Comparison of ENCODE assay signal across 8 mouse cellular contexts in genomic region chr17:84100523-84100922, GRCm38 (mm10).
DNase-seq lines count a peak whose midpoint lies in the region; ATAC-seq and TF ChIP-seq lines count a peak whose summit lies in the region.

No protein-coding gene starts in this region.

- no peaks in the 10 kb centered on the region for H3K27me3 ChIP-seq in heart, embryonic 16.5 days (ENCODE audit: control insufficient read depth, insufficient read depth, low read length)
- no peaks in the 10 kb centered on the region for H3K27me3 ChIP-seq in lung, embryonic 16.5 days (ENCODE audit: control insufficient read depth, insufficient read depth, low read depth, low read length)

- H3K9ac ChIP-seq in heart, embryonic 16.5 days (ENCODE audit: low read length) = peak overlapping the region; percentile 28
- H3K9ac ChIP-seq in lung, embryonic 16.5 days (ENCODE audit: low read length) = peak overlapping the region; percentile 43

- no peak; the same call in 1 of the 2 replicates for ATAC-seq in heart, embryonic 16.5 days (replicated peaks; ENCODE audit: extremely low read depth, insufficient read depth, low FRiP score)
- peak; percentile 29 for ATAC-seq in lung, embryonic 16.5 days (ENCODE audit: low read depth)

- H3K9me3 ChIP-seq in heart, embryonic 16.5 days (replicated peaks; ENCODE audit: control insufficient read depth, low read length) = no peaks in the 10 kb centered on the region
- no peaks in the 10 kb centered on the region for H3K9me3 ChIP-seq in lung, embryonic 16.5 days (ENCODE audit: control insufficient read depth, low read length)

- no peak overlapping the region for H3K4me2 ChIP-seq in heart, embryonic 16.5 days (ENCODE audit: low read depth, low read length)
- H3K4me2 ChIP-seq in lung, embryonic 16.5 days (ENCODE audit: low read depth, low read length) = no peak overlapping the region

- peaks cover 48% of the 10 kb centered on the region for H3K4me1 ChIP-seq in brown adipose tissue, adult 24 weeks (ENCODE audit: control insufficient read depth, insufficient read depth, insufficient read length, low read length)
- peaks cover 32% of the 10 kb centered on the region for H3K4me1 ChIP-seq in heart, embryonic 16.5 days (ENCODE audit: control insufficient read depth, insufficient read depth, low read length)
- H3K4me1 ChIP-seq in lung, embryonic 16.5 days (replicated peaks; ENCODE audit: control insufficient read depth, insufficient read depth, low read length) = peaks cover 42% of the 10 kb centered on the region

- DNase-seq in layer of hippocampus, adult 2 months (ENCODE audit: low spot score in 2 of 2) = no peak
- no peak for DNase-seq in layer of hippocampus, adult 9-10 months (ENCODE audit: low spot score)
- no peak for DNase-seq in adrenal gland, postnatal 36 days
- no peak for DNase-seq in thymus, postnatal 14 days
- DNase-seq in frontal cortex, postnatal 10 days (ENCODE audit: low spot score in 2 of 2) = no peak

- WGBS in heart, embryonic 16.5 days = 37% methylated on average over 10 of the region's 10 CpGs
- 30% methylated on average over 10 of the region's 10 CpGs for WGBS in lung, embryonic 16.5 days

- no peak for TF ChIP-seq CTCF in layer of hippocampus, adult 2 months (conservative IDR thresholded peaks at IDR 0.05)

- H3K4me3 ChIP-seq in layer of hippocampus, adult 2 months = no peak overlapping the region
- no peak overlapping the region for H3K4me3 ChIP-seq in brown adipose tissue, adult 24 weeks (ENCODE audit: insufficient read depth, low read depth, low read length)
- H3K4me3 ChIP-seq in heart, embryonic 16.5 days (ENCODE audit: low read length) = no peak overlapping the region
- H3K4me3 ChIP-seq in lung, embryonic 16.5 days (ENCODE audit: low read length) = no peak overlapping the region

- no peaks in the 10 kb centered on the region for H3K36me3 ChIP-seq in heart, embryonic 16.5 days (ENCODE audit: control insufficient read depth, insufficient read depth)
- H3K36me3 ChIP-seq in lung, embryonic 16.5 days (ENCODE audit: control insufficient read depth, insufficient read depth, low read length) = no peaks in the 10 kb centered on the region

- H3K27ac ChIP-seq in layer of hippocampus, adult 2 months = peak overlapping the region; percentile 73
- peak overlapping the region; percentile 94 for H3K27ac ChIP-seq in brown adipose tissue, adult 24 weeks (replicated peaks; ENCODE audit: low read depth, low read length)
- peak overlapping the region; percentile 21; the same call in 1 of the 2 replicates for H3K27ac ChIP-seq in heart, embryonic 16.5 days (ENCODE audit: low read length)
- peak overlapping the region; percentile 45 for H3K27ac ChIP-seq in lung, embryonic 16.5 days (ENCODE audit: low read length)

Comparison
In these comparisons a context has a peak if more than half of its experiments do, and no peak if none do; other contexts are left out.
1. H3K27ac ChIP-seq: peak in every context shown above with its lines; median percentile 94 in brown adipose tissue, adult 24 weeks; 73 in layer of hippocampus, adult 2 months; 45 in lung, embryonic 16.5 days; 21 in heart, embryonic 16.5 days.